Mouse (Mus musculus) urinary bladder, postnatal 25 days (tissue): ENCODE data around the gene Olfr437.
"Not testable (repeated sequence)": the region's sequence is repeated elsewhere in the genome, so short reads cannot be mapped to it uniquely, and the experiment has no call there.

ENCODE experiments used
- DNase-seq: peaks from one replicate; pipeline ENCODE4 v3.0.0; 2022; ENCODE audit warnings: low spot score

Olfr437 gene

DNA sequence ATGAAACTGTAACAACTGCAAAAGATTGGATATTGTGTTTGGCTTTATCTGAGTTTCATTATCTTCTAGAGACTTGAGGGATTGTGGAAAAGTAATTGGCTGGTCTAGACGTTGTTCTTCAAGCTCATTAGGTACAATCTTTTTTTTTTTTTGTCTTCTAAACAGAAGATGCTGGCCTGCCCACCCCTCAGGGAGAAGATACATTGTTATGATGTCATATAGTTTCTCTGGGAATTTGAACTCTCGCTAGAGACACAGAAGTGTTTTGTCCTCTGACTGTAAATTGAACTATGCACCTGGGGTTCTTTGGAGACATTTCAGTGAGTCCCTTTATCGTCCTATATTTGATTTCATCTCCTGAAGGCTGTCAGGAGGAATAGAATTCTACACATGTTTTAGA, at the start of gene Olfr437:
Olfr437 (plus strand) TSS at position 301 of the 400 bp plus-strand sequence.
- DNase-seq, result no peak

DNA sequence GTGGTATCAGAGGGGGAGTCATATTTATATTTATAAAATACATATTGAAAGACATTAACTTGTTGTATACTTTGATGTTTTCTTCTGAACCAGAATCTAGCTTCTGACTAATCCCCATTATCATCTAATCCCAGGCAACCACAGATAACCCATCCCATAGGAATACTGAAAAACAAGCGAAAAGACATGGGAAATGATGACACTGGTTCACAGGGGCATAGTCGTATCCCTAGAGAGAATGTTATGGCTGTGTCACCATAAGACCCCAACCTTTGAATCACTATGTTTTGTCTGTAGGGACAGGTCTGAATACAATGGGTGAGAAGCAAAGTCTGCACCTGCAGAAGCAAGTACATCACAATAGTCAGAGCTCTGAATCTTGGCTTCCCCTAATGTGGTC, 16.8 kb upstream of the Olfr437 start, which contains the start of gene Olfr237-ps1:
Olfr237-ps1 (plus strand) TSS at position 301 of the 400 bp plus-strand sequence.
- not testable (repeated sequence) for DNase-seq

DNA sequence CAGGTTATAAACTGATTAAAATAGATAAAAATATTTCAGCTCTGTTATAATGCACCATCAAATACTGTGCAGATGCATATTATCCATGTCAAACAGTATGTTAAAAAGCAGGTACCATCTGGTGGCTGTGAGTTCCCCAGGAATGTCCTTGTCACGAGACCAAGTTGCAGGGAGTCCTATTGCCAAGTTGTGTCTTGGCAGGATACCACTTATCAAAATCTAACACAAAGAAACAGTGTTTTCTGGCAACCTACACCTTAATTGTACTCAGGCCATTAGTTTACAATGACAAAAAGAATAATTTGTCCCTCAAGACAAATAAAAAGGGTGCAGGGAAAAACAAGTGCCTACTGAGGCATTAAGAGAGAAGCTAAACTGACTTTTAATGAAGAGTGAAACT, 3.6 kb upstream of the Olfr437 start:
- no peak for DNase-seq

DNA sequence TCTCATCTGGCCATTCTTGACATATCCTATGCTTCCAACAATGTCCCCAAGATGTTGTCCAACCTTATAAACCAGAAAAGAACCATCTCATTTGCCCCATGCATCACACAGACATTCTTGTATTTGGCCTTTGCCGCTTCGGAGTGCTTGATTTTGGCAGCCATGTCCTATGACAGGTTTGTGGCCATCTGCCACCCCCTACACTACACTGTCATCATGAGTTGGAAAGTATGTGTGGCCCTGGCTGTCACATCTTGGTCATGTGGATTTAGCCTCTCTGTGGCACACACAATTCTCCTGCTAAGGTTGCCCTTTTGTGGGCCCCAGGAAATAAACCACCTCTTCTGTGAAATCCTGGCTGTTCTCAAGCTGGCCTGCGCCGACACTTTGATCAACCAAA, 4.2 kb downstream of the Olfr437 start:
- no peak for DNase-seq

DNA sequence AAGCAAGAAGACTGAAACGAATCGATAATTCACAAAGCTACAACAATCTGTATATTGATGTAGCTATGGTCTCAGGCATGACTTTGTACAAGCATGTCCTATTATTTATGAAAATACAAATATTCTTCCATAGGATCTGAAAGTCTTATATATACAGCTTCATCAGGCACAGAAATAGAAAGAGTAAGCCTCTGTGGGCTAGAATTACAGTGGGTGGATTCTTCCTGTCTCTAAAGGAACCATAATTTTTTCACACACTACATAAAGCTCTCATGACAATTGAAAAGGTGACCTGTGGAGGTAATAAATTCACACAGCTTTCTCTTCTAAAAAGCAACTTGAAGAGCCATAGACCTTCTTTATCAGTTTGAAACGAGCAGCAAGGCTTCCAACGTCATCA, 8.8 kb downstream of the Olfr437 start, which contains the start of gene Olfr13:
Olfr13 (plus strand) TSS at position 301 of the 400 bp plus-strand sequence.
- no peak for DNase-seq

DNA sequence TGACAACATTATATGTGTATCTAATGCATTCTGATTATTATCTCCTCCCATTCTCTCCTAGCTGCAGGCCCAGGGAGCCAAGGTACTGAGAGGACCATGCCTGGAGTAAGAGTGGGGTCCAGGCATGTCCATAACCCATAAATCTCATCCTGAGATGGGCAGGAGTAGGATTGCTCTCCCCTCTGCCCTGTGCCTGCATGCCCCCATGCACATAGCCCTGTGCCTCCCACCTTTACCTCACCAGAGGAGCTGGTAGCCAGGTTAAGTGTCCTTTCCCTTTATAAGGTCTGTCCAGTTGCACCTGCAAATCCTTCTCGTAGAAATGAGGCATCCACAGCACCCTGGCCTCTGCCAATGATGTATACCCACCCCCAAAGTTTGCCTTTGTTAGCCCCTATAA, 15.0 kb downstream of the Olfr437 start:
- no peak for DNase-seq

DNA sequence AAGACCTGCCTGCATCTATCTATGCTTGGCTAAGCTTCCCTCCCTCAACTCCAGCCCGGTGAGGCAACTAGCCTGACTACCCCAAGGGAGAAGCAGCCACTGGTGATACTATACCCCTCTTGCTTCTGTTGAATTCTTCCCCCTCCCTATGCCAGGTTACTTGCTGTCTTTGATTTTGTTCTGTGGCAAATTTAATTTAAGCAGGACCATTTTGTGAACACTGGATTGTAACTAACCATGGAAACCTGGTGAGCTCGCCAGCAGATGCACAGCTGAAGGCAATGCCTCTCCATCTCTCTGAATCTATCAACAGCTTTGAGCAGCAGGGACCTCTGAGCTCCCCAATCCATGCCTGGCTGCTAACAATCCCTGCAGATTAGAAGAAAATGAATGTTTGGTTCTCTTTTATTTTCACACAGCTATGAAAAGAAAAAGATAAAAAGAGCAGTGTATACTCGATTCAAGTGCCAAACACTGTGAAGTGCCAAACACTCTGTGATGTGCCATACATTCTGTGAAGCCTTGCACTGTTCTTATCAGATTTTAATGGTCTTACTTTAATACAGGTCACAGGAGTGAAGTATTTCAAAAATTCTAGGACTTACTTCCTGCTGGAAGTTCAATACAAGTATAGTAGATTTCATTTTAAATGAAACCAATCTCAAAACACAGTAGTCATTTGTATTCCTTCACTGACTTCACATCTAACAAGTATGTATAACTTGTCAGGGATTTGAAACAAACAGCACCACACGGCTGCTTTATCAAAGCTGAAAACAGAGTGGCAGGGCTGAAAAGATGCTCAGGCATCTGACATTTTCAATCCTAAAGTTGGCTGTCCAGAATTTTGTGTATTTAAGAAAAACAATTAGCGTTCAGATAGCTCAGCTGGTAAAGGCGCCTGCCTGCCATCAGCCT, 15.8 kb downstream of the Olfr437 start:
- DNase-seq, result no peak

DNA sequence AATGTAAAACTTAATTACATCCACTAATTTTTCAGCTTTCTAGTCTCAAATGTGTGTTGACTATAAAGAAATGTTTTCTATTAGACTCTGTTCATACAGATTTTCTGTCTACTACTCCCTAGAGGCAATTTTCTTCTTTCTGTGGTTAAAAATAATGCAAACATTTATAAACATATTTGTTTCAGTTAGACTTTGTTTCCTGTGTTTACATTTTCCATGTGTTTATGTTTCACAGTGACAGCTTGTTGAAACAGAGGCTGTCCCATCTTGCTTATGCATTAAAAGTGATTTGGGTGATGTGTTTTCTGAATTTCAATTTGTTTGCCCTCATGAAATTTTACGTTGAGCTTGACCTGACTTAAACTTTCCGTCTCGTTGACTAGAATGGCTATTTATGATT, 27.9 kb downstream of the Olfr437 start:
- DNase-seq, result no peak

DNA sequence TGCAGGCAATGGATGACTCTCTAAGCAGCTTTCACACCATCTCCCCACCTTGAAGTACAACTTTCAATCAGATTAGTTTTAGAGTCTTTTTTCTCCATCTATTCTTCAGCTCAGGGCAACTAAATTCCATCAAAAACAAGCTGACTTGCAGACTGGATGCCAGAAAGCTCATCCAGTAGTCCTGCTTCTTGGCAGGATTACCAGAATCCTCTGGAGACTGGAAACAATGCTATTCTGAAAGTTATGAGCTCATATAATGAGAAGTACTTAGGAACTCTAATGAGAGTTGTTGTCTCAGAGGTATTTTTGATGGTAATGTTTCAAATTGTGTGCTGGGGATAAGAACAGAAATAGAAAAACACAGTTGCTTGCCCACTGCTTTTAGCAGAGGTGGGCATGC, 33.7 kb downstream of the Olfr437 start, which contains the start of gene Olfr435:
Olfr435 (plus strand) TSS at position 366 of the 400 bp plus-strand sequence.
- no peak for DNase-seq

DNA sequence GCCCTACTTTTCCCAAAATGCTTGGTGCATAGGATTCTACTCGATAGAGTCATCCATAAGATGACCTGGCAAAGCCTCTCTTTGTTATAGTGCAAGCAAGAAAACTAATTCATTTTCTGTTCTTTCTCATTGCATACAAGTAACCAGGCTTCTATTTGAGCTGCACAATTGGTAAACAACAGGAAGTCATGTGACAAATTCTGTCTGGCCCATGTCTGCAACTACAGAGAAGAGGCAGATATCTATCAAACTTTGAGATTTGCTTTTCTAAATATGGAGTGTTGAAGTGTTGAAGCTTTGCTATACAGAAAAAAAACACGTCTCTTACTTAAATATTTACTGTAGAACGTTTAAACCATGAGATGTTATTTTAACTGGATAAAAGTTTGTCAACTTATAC, 35.0 kb downstream of the Olfr437 start:
- DNase-seq, result no peak

DNA sequence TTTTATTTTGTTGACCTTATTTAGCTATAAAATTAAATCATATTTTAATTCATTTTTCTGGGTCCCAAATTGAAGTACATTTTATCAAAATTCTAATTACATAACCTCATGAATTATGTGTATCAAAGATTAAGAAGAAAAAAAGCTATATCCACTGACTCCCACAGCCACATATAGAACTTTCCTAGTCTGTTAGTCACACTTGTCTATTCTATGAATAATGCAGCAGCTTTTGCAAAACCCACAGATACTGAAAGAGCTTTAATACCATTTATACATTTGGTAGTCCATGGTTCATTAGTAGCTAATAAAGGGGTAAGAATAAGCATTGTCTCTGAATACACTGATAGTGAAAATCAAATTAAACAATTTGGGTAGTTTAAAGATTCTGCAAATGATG, 39.7 kb downstream of the Olfr437 start:
- no peak for DNase-seq

DNA sequence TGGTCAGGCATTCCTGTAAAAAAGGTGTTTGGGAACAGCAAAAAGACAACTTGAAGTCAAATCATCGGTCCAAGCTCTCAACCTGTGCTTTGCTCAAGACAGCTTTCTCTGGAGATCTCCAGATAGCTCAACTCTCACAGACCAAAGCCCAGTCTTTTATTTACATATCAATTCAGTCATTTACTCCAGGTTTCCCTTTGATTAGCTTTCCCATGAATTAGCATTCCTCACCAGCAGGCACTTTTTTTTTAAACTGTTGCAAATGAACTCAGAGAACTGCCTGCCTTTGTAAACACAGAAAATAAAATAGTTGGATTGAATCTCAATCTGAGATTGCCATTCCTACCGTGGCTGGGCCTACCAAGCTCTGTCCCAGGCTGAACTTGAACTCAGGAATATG, 42.3 kb downstream of the Olfr437 start:
- no peak for DNase-seq

DNA sequence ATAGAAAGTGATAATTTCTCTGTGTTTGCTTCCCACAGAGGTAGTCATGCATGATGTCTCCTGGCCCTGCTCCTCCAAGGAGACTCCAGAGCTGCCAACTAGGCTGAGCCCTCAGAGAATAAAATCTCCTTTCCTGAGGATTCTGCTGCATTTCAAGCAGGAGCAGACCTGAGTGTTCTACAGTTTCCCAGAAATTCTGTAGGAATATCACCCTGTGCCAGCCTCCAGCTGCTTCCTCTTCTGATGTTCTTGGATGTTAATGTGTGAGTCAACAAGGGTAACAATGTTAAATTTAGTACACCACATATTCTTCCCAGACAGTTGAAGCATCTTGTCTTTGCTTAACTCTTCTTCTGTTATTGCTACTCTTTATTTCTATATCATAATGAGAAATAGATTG, 49.8 kb downstream of the Olfr437 start, which contains the start of gene Olfr434:
Olfr434 (plus strand) TSS at position 149 of the 400 bp plus-strand sequence.
- DNase-seq, result not testable (repeated sequence)
